Mouse (Mus musculus): ENCODE measurements around the gene Tgfa. TPM values are rescaled to one million over a fixed set of nuclear protein-coding genes. Genes with fewer than 3 reads are reported as not detected.

Gene Tgfa
- polyA plus RNA-seq (2012; ENCODE audit: insufficient read depth, insufficient read length, missing spikeins) = not detected in 2 replicates

DNA sequence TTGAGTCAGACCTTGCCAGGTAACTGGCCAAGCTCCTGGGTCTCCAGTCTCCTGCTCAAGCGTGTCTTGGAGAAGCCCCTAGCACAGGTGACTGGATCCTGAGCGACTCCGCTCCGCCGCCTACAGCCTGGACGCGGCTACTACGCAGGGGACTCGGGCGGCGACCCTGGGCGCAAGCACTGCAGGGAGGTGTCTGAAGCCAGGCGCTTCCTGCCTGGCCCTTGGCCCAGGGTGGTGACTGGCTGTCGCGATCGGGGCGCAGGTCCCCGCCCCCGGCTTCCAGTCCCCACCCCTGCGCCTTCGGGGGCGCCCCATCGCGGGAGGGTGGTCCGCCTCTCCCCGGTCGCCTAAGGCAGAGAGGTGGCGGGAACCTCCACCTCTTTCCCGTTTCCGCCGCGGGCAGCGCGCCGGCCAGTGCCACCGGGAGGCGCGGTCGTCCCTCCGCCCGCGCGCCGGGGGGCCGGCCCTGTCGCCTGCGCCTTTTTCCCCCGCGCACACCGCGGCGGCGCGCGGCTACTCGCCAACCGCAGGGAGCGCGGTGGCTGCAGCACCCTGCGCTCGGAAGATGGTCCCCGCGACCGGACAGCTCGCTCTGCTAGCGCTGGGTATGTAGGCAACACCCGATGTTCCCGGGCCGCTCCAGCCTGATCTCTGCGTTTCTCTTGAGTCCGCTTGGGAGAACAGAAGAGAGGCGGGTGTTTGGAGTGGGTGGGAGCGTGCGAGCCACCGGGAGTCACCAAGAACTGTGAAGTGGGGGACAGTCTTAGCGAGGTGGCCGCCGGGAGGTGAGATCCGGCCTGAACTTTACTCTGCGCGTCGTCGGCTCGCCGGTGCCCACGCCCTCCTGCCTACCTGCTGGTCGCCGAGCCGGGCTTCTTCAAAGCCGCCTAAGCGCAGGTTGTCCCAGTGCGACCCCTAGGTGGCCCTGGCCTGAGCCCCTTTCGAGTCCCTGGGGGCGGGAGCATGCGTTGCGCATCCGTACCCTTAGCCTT is at the start of gene Tgfa:
TSS of gene Tgfa (plus strand) at position 283 of the 992 bp plus-strand sequence.
- no peak within 1 kb of the TSS for H3K27ac ChIP-seq (ENCODE audit: insufficient read depth, low read depth, low read length)
- H3K4me3 ChIP-seq (ENCODE audit: insufficient read depth, low read length) = peak within 1 kb of the TSS; percentile 14; the same call in 1 of the 2 replicates
- TF ChIP-seq POLR2A (IDR thresholded peaks at IDR 0.05; ENCODE audit: borderline replicate concordance, low read depth, low read length) (no peak), CTCF (IDR thresholded peaks at IDR 0.05; ENCODE audit: low read depth, low read length) (no peak)
- H3K4me1 ChIP-seq (ENCODE audit: control insufficient read depth, insufficient read depth, low read length) = no peaks in the 10 kb centered on the region

DNA sequence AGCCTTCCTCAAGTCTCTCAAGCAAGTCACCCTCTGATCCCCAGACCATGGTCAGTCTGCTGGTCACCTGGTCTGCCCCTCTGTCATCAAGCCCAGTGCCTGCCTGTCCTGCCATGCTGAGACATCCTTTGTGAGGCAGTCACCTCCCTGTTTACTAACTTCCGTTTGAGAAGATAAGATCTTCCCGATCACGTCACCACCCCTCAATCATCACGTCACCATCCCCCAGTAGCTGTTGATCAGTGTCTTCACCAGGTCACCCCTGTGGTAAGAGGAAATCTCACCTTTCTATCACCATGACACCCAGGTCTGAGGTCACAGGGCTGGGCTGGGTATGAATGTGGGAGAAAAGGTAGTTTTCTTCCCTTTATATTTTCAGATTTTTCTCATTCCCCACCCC is 46.5 kb upstream of the Tgfa start:
- H3K27ac ChIP-seq (ENCODE audit: insufficient read depth, low read depth, low read length) = no peak overlapping the region
- H3K4me1 ChIP-seq (ENCODE audit: control insufficient read depth, insufficient read depth, low read length) = no peaks in the 10 kb centered on the region
- no peak overlapping the region for H3K4me3 ChIP-seq (ENCODE audit: insufficient read depth, low read length)
- no peak for TF ChIP-seq CTCF (IDR thresholded peaks at IDR 0.05; ENCODE audit: low read depth, low read length)
- TF ChIP-seq POLR2A (IDR thresholded peaks at IDR 0.05; ENCODE audit: borderline replicate concordance, low read depth, low read length) = no peak

DNA sequence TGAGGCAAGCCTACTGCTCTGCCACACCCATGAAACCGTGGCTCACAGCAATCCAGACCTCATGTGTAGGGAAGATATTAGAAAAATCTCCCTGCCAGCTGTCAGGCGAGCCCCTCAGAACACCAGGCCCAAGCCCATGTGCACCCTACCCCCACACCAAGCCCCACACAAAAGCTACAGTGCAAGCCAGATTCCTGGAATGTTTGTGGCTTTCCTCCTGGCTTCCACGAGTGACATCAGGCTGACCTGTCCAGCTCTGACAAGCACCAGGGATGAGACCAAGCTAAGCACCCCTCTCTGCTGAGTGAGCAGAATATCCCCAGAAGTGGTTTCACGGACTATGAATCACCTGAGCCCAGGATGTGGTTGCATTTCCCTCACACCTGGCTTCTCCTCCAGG is 46.0 kb upstream of the Tgfa start:
- no peak overlapping the region for H3K4me3 ChIP-seq (ENCODE audit: insufficient read depth, low read length)
- H3K27ac ChIP-seq (ENCODE audit: insufficient read depth, low read depth, low read length) = no peak overlapping the region
- no peak for TF ChIP-seq CTCF (IDR thresholded peaks at IDR 0.05; ENCODE audit: low read depth, low read length)
- TF ChIP-seq POLR2A (IDR thresholded peaks at IDR 0.05; ENCODE audit: borderline replicate concordance, low read depth, low read length) = no peak
- H3K4me1 ChIP-seq (ENCODE audit: control insufficient read depth, insufficient read depth, low read length) = no peaks in the 10 kb centered on the region

DNA sequence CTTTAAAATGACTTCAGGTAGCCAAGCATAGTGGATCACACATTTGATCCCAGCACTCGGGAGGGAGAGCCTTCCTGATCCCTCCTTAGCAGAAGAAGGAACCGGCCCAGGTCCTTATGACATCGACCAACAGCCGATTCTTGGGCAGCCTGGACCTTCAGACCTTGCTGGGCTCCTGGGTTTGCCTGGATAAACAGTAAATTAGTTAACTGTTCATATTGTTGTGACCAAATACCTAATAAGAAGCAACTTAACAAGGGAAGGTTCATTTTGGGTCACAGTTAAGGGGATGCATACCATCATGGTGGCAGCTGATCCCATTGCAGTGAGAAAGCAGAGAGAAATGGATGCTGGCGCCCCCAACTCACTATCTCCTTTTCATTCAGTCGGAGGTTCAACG is 42.3 kb upstream of the Tgfa start:
- no peak for TF ChIP-seq POLR2A (IDR thresholded peaks at IDR 0.05; ENCODE audit: borderline replicate concordance, low read depth, low read length)
- Histone ChIP-seq H3K27ac (ENCODE audit: insufficient read depth, low read depth, low read length) (no peak overlapping the region), H3K4me3 (ENCODE audit: insufficient read depth, low read length) (no peak overlapping the region), H3K4me1 (ENCODE audit: control insufficient read depth, insufficient read depth, low read length) (no peaks in the 10 kb centered on the region)

DNA sequence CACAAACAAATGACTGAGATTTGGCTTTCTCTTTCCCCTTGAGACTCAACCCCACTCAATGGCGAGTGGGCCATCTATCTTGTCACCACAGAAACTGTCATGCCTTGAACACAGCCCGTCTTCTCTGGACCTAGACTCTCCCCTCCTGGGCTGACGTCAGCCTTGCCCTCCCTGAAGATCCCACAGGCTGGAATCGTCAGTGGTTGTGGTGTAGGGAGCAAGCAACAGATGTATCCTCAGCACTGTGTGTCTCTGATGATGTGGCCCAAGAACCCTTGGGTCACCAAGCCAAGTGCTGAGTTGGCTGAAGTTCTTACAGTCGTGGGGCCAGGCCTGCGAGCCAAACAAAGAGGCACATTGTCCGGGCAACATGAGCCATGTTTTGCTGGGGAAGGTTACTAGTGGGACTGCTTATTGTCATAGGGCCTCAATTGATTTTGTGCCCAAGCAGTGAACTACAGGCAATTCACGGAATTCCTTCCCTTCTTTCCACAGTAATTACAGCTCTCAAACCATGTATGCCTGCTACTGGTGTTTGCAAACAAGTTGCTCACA is 41.5 kb upstream of the Tgfa start:
- Histone ChIP-seq H3K4me3 (ENCODE audit: insufficient read depth, low read length) (no peak overlapping the region), H3K4me1 (ENCODE audit: control insufficient read depth, insufficient read depth, low read length) (no peaks in the 10 kb centered on the region)
- TF ChIP-seq POLR2A (IDR thresholded peaks at IDR 0.05; ENCODE audit: borderline replicate concordance, low read depth, low read length) (no peak), CTCF (IDR thresholded peaks at IDR 0.05; ENCODE audit: low read depth, low read length) (no peak)

DNA sequence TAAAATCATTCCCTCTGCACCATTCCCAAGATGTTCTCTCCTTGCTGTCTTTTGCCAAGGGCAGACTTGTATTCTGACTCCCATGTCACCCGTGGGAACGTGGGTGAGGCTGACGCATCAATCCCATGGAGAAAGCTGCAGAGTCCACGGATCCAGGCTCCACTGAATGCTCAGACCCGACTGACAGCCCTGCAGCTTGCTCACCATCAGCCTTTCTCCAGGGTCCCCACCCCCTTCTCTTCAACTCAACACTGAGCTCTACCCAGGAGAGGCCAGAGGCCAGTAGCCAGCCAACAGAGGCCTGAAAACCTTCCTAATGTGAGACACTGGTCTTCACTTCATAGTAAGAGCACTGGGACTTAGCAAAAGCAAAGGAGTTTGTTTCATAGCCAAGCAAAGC is 41.0 kb upstream of the Tgfa start:
- Histone ChIP-seq H3K4me1 (ENCODE audit: control insufficient read depth, insufficient read depth, low read length) (no peaks in the 10 kb centered on the region), H3K4me3 (ENCODE audit: insufficient read depth, low read length) (no peak overlapping the region), H3K27ac (ENCODE audit: insufficient read depth, low read depth, low read length) (no peak overlapping the region)
- no peak for TF ChIP-seq POLR2A (IDR thresholded peaks at IDR 0.05; ENCODE audit: borderline replicate concordance, low read depth, low read length)
- TF ChIP-seq CTCF (IDR thresholded peaks at IDR 0.05; ENCODE audit: low read depth, low read length) = no peak

More for the DNA sequence above, 41.5 kb upstream of the Tgfa start:
- no peak overlapping the region for H3K27ac ChIP-seq (ENCODE audit: insufficient read depth, low read depth, low read length)

DNA sequence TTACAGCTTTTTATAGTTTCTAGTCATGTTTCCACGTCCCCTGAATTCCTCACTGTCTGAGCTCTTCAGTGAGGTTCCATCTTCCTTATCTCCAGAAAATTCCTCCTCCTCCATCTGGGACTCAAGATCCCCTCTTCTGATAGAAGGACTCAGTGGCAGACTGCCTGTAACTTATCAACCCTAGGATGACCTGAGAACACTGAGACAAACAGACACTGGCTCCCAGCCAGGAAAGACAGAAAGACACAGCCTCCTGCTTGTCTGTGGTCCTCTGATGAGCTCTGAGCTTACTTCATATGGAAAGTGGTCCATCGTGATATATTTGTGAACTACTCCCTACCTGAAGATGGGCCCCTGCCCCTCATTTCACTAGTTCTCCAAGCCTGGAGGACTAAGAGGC is 40.5 kb upstream of the Tgfa start:
- TF ChIP-seq CTCF (IDR thresholded peaks at IDR 0.05; ENCODE audit: low read depth, low read length) = no peak
- TF ChIP-seq POLR2A (IDR thresholded peaks at IDR 0.05; ENCODE audit: borderline replicate concordance, low read depth, low read length) = no peak
- Histone ChIP-seq H3K27ac (ENCODE audit: insufficient read depth, low read depth, low read length) (no peak overlapping the region), H3K4me3 (ENCODE audit: insufficient read depth, low read length) (no peak overlapping the region), H3K4me1 (ENCODE audit: control insufficient read depth, insufficient read depth, low read length) (no peaks in the 10 kb centered on the region)

DNA sequence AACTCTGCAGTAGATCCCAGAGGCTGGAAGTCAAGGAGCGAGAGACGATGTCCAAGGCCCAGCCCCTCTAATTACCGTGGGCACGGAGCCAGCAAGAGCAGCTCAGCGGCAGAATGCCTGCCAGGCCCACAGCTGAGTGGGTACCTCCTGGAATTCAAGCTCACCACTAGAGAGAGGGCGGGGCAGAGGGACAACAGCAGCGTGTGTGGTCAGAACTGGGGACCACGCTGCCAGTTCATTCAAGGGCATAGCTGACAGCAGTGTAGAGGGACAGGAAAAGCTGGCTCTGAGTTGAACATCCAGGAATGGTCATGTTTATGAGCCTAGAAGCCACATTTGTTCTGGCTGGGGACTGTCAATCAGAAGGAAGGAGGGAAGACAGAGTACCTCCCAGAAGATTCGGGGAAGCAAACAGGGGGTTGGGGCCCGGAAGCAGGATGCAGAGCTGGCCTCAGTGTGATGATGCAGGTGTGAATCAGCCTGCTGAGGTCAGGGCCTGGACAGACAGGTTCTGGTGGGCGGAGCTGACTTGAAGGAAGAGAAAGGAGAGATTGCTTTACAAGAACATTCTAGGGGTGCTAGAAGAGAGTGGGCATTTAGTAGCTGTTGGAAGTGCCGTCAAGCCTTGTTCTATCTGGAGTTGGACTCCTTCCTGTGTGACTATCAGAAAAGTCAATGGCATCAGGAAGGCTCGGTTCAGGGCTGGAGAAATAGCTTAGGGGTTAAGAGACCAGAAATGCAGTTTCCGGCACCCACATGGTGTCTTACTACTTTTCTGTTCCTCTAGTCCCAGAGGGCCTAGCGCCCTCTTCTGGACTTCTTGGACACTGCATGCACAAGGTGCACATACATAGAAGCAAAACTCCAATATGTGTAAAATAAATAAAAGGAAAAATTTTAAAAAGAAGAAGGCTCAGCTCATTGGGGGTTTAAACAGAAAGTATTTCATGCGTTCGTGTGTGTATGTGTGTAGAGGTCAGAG is 37.5 kb upstream of the Tgfa start:
- H3K4me1 ChIP-seq (ENCODE audit: control insufficient read depth, insufficient read depth, low read length) = no peaks in the 10 kb centered on the region
- TF ChIP-seq POLR2A (IDR thresholded peaks at IDR 0.05; ENCODE audit: borderline replicate concordance, low read depth, low read length) = no peak
- no peak for TF ChIP-seq CTCF (IDR thresholded peaks at IDR 0.05; ENCODE audit: low read depth, low read length)
- H3K27ac ChIP-seq (ENCODE audit: insufficient read depth, low read depth, low read length) = no peak overlapping the region
- H3K4me3 ChIP-seq (ENCODE audit: insufficient read depth, low read length) = no peak overlapping the region

DNA sequence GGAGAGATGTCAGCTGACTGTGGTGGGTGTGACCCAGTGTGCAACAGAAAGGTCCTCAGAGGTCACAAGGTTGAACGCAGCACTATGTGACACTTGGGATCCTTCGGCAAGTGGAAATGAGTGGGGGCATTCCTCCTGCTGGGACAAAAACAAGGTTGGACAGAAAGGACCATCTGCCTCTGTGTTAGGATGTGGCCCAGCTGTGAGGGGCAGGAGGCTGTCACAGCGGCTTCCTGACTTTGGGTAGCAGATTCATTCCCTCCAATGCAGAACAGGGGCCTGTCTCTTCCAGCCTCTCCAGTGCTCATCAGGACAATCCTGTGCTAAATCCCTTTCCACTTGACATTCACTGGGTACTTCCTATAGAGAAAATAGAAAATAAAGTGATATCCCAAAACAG is 34.1 kb upstream of the Tgfa start:
- Histone ChIP-seq H3K4me3 (ENCODE audit: insufficient read depth, low read length) (no peak overlapping the region), H3K27ac (ENCODE audit: insufficient read depth, low read depth, low read length) (no peak overlapping the region), H3K4me1 (ENCODE audit: control insufficient read depth, insufficient read depth, low read length) (no peaks in the 10 kb centered on the region)
- TF ChIP-seq POLR2A (IDR thresholded peaks at IDR 0.05; ENCODE audit: borderline replicate concordance, low read depth, low read length) = no peak
- TF ChIP-seq CTCF (IDR thresholded peaks at IDR 0.05; ENCODE audit: low read depth, low read length) = no peak

Data from bone marrow macrophage, adult 2 months (primary cell).